Mouse (Mus musculus) cerebral cortex, adult 2 months (tissue): ENCODE results near the gene Mup20.

ENCODE experiments used
- WGBS: fragments of 180-500 bp; shearing (Covaris S2); methylation state at CpG from one replicate; pipeline ENCODE4 v1.1.7; 2018; 5-methylcytosine and 5-hydroxymethylcytosine counted together

The Mup20 gene

DNA sequence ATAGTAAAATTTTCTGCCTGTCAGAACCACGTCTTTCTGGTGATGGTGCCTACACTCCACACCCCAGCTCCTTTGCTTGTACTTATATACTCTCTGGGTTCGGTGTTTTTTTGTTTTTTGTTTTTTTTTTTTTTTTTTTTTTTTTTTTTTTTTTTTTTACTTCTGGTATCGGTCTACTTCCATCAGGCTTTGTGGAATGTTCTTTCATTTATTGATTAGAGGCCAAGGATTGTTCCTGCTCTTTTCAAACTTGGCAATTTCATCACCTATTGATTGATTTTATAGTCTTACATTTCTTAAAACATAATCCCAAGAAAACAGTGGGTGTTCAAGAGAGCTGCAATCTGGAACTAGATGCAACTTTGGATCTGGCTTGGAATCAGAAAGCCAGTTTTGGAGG is at the start of gene Mup20:
Gene Mup20, minus strand, starts transcription at position 101 of the 400 bp plus-strand sequence.
- WGBS: 65% methylated on average over 3 of the region's 3 CpGs

- 70% methylated on average over 2 of the region's 2 CpGs for WGBS
These were observed 49.4 kb upstream of the Mup20 start for GRCm38 (mm10) chr4:62103366-62103765.

DNA sequence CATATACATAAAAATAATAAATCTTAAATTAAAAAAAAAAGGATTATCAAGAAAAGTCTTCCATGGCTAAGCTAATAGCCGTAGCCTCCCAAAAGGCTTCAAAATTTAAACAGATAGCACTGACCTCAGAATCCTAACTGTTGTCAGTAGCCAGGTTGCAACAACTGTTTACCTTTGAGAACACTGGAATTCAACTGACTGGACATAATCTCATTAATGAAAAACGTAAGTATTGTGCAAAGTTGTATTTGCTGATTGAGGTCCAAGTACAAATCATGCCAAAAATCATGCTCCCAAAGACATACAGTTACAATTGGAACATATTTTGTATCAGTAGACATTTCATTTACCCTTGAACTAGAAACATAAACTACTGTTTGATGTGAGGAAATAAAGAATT is 34.0 kb upstream of the Mup20 start:
- WGBS: 84% methylated on average over 2 of the region's 2 CpGs

GRCm38 (mm10) chr4:62087241-62087640 is 33.3 kb upstream of the Mup20 start, which contains the start of gene Mup3:
Gene Mup3 (minus strand): TSS chr4:62087342.
- 85% methylated on average over 2 of the region's 2 CpGs for WGBS

DNA sequence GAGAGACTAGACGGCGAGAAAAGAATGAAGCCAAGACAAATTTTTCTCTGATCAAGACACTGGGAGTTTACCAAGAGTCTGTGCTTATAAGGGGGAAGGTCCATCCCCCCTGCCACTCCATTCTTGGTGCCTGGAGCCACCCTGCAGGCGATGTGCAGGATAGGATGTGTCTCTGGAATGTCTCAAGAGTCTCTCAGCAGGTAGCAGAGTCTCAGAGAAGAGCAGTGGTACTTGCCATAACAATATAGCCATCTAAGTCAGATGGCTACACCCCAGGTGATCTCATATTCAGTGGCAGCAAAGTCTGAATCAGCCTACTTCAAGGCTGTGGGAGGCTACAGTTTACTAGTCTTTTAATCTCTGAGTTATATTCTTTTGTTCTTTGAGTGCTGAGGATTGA is 21.2 kb upstream of the Mup20 start:
- WGBS: 64% methylated on average over 3 of the region's 3 CpGs

- whole genome bisulfite sequencing: 90% methylated on average over 2 of the region's 2 CpGs
These were observed 822 bp upstream of the Mup20 start for GRCm38 (mm10) chr4:62054780-62055179.

DNA sequence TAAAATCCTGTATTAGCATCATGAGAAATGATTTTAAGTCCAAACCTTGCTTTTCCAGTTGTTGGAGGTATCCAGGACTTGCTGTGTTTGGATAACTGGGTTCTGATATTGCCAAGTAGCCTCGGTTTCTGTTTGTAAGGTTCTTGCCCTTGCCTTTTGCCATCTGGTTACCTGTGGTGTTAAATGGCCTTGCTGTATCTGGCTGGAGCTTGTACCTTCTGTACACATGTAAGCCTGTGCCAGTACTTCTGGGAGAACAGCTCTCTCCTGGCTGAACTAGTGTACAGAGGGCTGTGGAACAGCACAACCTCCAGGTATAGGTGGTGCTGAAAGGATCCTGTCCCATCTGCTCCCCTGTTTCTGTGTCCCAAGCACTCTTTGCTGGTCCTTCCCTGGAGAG is 27.7 kb downstream of the Mup20 start:
- 78% methylated on average over 1 of the region's 1 CpGs for WGBS

GRCm38 (mm10) chr4:62024256-62024959 is 29.6 kb downstream of the Mup20 start:
- WGBS: 73% methylated on average over 2 of the region's 2 CpGs

- WGBS: 92% methylated on average over 4 of the region's 4 CpGs
These were observed 30.3 kb downstream of the Mup20 start for GRCm38 (mm10) chr4:62023646-62024045.

DNA sequence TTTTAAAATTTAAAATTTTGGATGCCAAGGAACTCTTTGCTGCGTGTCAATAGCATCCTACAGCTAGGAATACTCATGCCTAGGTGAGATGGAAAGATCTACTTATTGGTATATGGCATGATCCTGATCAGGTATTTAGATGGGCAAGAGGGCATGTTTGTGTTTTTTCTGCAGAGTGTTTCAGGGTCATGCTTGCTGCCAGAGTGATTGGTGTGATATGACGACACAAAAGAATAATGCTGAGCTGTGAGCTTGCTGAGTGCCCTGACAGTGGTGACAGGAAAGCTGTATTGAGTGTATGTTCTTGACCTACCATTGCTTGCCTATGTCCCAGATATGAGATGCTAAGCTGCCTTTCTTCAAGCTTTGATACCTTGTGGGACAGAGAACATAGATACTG is 30.8 kb downstream of the Mup20 start:
- 81% methylated on average over 2 of the region's 2 CpGs for WGBS
